Mouse (Mus musculus) heart, postnatal 0 days (tissue): ENCODE measurements around the gene Tmem56.

ENCODE experiments used
- CTCF ChIP-seq: IDR thresholded peaks from 2 replicates; pipeline ENCODE4 v1.5.1; 2016; ENCODE audit warnings: antibody characterized with exemption, control low read depth, low read depth
- EP300 ChIP-seq: IDR thresholded peaks from 2 replicates; pipeline ENCODE4 v1.6.1; 2016; ENCODE audit warnings: antibody characterized with exemption, low read depth

DNA sequence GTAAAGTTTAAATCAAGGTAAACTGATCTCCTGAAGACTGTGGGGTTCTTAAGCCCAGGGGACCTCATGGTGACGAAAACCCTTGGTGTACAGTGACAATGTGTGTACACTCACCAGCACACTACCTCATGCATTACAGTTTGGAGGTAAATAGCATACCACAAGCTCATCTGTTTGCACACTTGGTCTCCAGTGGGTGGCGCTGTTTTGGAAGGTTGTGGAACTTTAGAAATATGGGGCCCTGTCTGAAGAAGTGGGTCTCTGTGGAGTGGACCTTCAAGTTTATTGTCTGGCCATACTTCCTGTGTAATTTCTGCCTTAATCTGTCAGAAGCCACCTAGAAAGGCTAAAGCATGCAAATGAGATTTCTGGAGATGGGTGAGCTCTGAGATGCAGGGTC, 121.2 kb downstream of the Tmem56 start:
- peak; percentile 26; the same call in 1 of the 2 replicates for TF ChIP-seq CTCF
- no peak for TF ChIP-seq EP300
